Mouse (Mus musculus) midbrain, embryonic 14.5 days (tissue): Measurements from ENCODE around the gene Pcbd1. TPM values are rescaled to one million over a fixed set of nuclear protein-coding genes. Genes with fewer than 3 reads are reported as not detected.

Experiments
- ATAC-seq: fragments of 200-750 bp; cut with Nextera tagmentation; 2 replicates; pipeline ENCODE4 v1.8.0; 2017; ENCODE audit warnings: moderate number of reproducible peaks, moderate library complexity; ENCODE audit not compliant: low FRiP score, low TSS enrichment
- DNase-seq: peaks from one replicate; pipeline ENCODE4 v3.0.0-alpha.2; 2015
- H3K27ac ChIP-seq: fragments of 300-500 bp; sonication (generic); replicated peaks from 2 replicates; pipeline ENCODE4 v1.5.1; 2014; ENCODE audit warnings: mild to moderate bottlenecking, low read depth, low read length, moderate library complexity
- H3K27me3 ChIP-seq: fragments of 300-500 bp; sonication (generic); 2 replicates; pipeline ENCODE4 v1.6.1; 2014; ENCODE audit warnings: low read length, control low read depth, mixed read lengths; ENCODE audit not compliant: control insufficient read depth, insufficient read depth
- H3K36me3 ChIP-seq: fragments of 300-500 bp; sonication (generic); 2 replicates; pipeline ENCODE4 v1.6.1; 2014; ENCODE audit warnings: low read length, control low read depth; ENCODE audit not compliant: control insufficient read depth, insufficient read depth
- H3K4me1 ChIP-seq: fragments of 300-500 bp; sonication (generic); 2 replicates; pipeline ENCODE4 v1.6.1; 2014; ENCODE audit warnings: mild to moderate bottlenecking, antibody characterized with exemption, low read length, control low read depth; ENCODE audit not compliant: control insufficient read depth, insufficient read depth
- H3K4me2 ChIP-seq: fragments of 300-500 bp; sonication (generic); 2 replicates; pipeline ENCODE4 v1.6.1; 2014; ENCODE audit warnings: mild to moderate bottlenecking, low read length, moderate library complexity
- H3K4me3 ChIP-seq: fragments of 300-500 bp; sonication (generic); replicated peaks from 2 replicates; pipeline ENCODE4 v1.5.1; 2014; ENCODE audit warnings: low read depth, low read length
- H3K9ac ChIP-seq: fragments of 300-500 bp; sonication (generic); replicated peaks from 2 replicates; pipeline ENCODE4 v1.6.1; 2014; ENCODE audit warnings: mild to moderate bottlenecking, low read length, moderate library complexity
- H3K9me3 ChIP-seq: fragments of 300-500 bp; sonication (generic); 2 replicates; pipeline ENCODE4 v1.6.1; 2016; ENCODE audit warnings: low read length, control low read depth, mixed read lengths; ENCODE audit not compliant: control insufficient read depth
- WGBS: fragments of 180-500 bp; shearing (Covaris S2); extraction: QIAGEN DNeasy Blood & Tissue Kit; methylation state at CpG from one replicate; pipeline ENCODE4 v1.1.7; 2014; 5-methylcytosine and 5-hydroxymethylcytosine counted together
- microRNA-seq: library from miRNA; unstranded; fragments of <30 nt; microRNA quantifications from one replicate; pipeline ENCODE4, GENCODE M21; 2016
- polyA plus RNA-seq: library from polyadenylated mRNA; unstranded; fragments of >200 nt; fragmentation: Nextera tagmentation; extraction: Ambion mirVana; gene quantifications from 2 replicates; pipeline ENCODE4 v1.2.1, GENCODE M21; 2014

Pcbd1 gene
- polyA plus RNA-seq, 1 experiment from 2014 or later, result 39.8 TPM

DNA sequence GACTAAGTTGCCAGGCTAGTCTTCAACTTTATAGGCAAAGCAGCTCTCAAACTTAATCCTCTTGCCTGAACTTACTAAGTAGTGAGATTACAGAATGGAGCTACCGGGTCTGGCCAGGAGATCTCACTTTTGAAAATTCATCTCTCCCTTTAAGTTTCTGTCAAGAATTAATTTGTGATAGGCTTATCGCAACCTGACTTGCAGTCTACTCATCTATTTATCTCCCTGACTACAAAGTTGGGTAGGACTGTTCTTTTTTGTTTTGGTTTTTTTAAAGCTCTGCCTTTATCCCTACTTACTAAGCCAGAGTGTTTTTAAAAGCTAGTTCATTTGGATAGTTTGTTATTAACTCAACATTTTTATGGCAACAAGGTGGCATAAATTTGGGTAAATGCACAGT, 35.3 kb downstream of the Pcbd1 start:
- Histone ChIP-seq H3K4me3 (no peak overlapping the region), H3K9ac (no peak overlapping the region), H3K27ac (no peak overlapping the region), H3K4me1 (no peaks in the 10 kb centered on the region), H3K9me3 (no peaks in the 10 kb centered on the region), H3K4me2 (no peak overlapping the region), H3K36me3 (peaks cover 24% of the 10 kb centered on the region), H3K27me3 (no peaks in the 10 kb centered on the region)
- no peak for DNase-seq
- ATAC-seq, result no peak
- 83% methylated on average over 2 of the region's 2 CpGs for WGBS

DNA sequence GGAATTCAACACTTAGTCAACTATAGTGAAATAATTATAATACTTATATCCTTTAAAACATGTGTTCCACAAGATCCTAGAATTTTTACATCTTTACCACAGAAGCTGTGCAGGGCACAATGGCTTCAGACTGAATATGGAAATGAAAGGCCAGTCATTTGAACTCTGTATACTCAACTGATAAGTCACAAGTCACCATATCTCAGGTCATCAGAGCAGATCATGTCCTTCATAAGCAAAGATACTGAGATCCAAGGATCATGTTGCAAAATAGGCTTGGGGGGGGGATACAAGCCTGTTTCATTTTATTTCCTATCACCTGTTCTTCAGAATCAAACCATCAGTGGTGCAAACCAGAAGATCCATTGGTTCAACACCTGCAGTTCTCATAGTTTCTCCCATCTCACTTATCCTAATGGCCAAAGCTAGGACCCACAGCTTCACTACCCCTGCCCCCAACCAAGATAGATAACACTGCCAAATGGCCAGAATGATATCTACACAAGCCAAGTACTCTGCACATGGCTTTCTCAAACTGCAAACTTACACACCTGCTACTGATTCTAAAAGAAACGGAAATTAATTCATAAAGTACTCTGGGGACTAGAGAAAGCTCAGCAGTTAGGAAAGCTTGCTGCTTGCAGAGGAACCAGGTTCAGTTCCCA, 39.7 kb downstream of the Pcbd1 start:
- Histone ChIP-seq H3K27ac (no peak overlapping the region), H3K9me3 (no peaks in the 10 kb centered on the region), H3K4me3 (no peak overlapping the region), H3K27me3 (no peaks in the 10 kb centered on the region), H3K4me2 (no peak overlapping the region), H3K36me3 (no peaks in the 10 kb centered on the region), H3K9ac (no peak overlapping the region), H3K4me1 (no peaks in the 10 kb centered on the region)
- ATAC-seq (no peak), DNase-seq (no peak)
- WGBS, result 90% methylated on average over 1 of the region's 1 CpGs

DNA sequence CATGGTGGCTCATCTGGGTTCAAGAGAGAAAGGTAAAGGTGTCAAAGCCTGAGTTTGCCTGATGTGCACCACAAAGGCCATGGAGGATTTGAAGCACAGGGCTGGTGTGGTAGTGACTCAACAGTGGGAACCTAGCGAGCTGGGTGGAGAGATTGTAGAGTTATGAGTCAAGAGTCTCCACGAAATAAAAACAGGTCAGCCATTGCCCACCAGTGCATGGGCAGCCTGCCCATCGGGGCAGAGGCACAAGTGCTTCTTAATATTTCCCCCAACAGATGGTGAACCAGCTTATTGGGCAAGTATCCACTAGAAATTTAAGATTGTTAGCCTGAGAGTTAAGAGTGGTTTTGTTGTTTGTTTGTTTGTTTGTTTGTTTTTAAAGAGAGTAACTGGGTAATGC, 41.8 kb downstream of the Pcbd1 start:
- H3K4me3 ChIP-seq, result no peak overlapping the region
- no peak overlapping the region for H3K27ac ChIP-seq
- H3K4me1 ChIP-seq, result no peaks in the 10 kb centered on the region
- H3K9ac ChIP-seq, result no peak overlapping the region
- H3K27me3 ChIP-seq, result no peaks in the 10 kb centered on the region
- H3K36me3 ChIP-seq, result no peaks in the 10 kb centered on the region
- no peaks in the 10 kb centered on the region for H3K9me3 ChIP-seq
- DNase-seq (no peak), ATAC-seq (no peak)
- H3K4me2 ChIP-seq, result no peak overlapping the region
- WGBS, result 82% methylated on average over 3 of the region's 3 CpGs

DNA sequence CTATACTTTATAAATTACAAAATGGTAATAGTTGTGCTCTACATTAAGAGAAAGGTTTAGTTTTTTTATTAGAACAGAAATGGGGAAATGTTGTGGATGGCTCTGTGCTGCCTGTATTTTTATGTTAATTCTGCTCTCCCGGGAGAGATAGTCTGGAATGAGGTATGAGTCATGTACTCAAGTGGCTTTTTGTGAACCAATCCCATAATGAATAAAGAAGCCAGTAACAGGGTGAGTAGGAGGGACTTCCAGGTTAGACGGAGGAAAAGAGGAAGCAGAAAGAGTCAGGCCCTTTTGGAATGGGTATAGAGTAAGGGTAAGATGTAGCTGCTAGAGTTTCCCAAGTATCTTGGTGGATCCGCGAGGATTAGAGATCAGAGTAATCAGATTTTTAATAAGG, 44.9 kb downstream of the Pcbd1 start:
- H3K9me3 ChIP-seq, result no peaks in the 10 kb centered on the region
- H3K4me2 ChIP-seq, result no peak overlapping the region
- no peak overlapping the region for H3K9ac ChIP-seq
- peaks cover 5% of the 10 kb centered on the region; the same call in 1 of the 2 replicates for H3K36me3 ChIP-seq
- no peaks in the 10 kb centered on the region for H3K4me1 ChIP-seq
- ATAC-seq, result no peak
- no peak overlapping the region for H3K4me3 ChIP-seq
- no peak for DNase-seq
- WGBS, result 71% methylated on average over 4 of the region's 4 CpGs
- no peak overlapping the region for H3K27ac ChIP-seq
- no peaks in the 10 kb centered on the region for H3K27me3 ChIP-seq

DNA sequence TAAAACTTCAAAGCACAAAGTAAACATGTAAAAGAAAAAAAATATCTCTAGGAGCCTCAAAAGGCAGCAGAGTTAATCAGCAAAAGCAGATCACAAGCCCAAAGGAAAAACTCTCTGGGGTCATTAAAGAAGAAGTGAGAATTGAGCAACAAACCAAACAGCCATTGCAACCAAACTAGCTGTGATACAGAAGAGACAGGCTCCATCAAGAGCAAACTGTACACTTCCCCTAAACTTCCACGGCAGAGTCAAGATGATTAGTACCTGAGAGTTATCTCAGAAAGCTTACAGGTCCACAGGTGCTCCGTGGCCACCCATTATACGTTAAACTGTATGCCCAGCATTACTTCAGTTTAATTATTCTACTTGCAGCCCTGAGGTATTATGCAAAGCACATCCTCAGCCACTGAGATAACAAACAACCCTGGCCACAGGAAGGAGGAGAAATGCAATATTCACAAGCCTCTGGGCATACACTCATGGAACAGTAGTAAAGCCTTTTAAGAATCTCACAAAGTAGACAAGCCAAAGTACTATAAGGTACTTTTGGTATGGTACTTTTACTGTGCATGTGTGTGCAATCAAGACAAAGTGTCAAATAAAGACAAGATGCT, 46.2 kb downstream of the Pcbd1 start:
- no peaks in the 10 kb centered on the region for H3K9me3 ChIP-seq
- DNase-seq, result no peak
- H3K4me2 ChIP-seq, result no peak overlapping the region
- peaks cover 10% of the 10 kb centered on the region for H3K36me3 ChIP-seq
- H3K4me3 ChIP-seq, result no peak overlapping the region
- no peak overlapping the region for H3K9ac ChIP-seq
- no peak overlapping the region for H3K27ac ChIP-seq
- no peaks in the 10 kb centered on the region for H3K27me3 ChIP-seq
- no peak for ATAC-seq
- H3K4me1 ChIP-seq, result no peaks in the 10 kb centered on the region
- 71% methylated on average over 3 of the region's 3 CpGs for WGBS

DNA sequence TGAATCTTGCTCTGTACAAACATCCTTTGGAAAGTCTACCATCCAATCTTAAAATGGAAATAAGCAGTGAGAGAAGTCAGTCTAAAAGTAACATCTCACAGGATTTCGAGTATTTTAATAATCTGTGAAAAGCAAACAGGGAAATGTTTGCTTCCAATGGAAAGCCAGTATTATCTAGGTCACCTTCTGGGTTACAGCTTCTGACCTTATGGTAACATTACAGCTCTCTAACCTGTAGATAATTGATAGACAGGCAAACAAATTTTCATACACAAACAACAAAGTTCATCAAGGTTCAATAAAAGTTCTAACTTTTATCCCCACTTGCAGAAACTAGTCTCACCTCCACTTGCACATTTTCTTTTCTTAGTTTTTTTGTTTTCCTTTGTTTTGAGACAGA, 48.4 kb downstream of the Pcbd1 start:
- Histone ChIP-seq H3K4me2 (no peak overlapping the region), H3K4me1 (no peaks in the 10 kb centered on the region), H3K9me3 (no peaks in the 10 kb centered on the region), H3K27ac (no peak overlapping the region), H3K36me3 (peaks cover 13% of the 10 kb centered on the region), H3K4me3 (no peak overlapping the region), H3K27me3 (no peaks in the 10 kb centered on the region), H3K9ac (no peak overlapping the region)
- DNase-seq, result no peak
- 78% methylated on average over 1 of the region's 1 CpGs for WGBS
- no peak for ATAC-seq

DNA sequence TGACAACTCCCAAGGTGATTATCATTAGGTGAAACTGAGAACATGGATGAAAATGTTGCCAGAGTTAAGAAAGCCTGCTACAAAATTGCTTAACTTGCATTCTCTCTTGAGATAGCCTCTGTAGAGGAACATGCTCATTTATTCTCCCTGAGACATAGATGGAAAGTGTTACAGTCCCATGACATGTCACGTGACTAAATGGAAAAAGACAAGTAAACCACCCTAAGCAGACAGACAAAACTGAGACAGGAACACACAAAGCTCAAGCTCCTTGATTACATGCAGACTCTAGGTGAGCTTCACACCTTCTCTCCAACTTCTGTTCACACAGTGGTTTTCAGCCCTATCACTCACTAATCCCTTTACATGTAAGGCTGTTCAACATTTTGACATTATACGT, 54.2 kb downstream of the Pcbd1 start:
- H3K27ac ChIP-seq, result no peak overlapping the region
- DNase-seq (no peak), ATAC-seq (no peak)
- H3K27me3 ChIP-seq, result no peaks in the 10 kb centered on the region
- H3K36me3 ChIP-seq, result peaks cover 16% of the 10 kb centered on the region
- 92% methylated on average over 2 of the region's 2 CpGs for WGBS
- H3K4me2 ChIP-seq, result no peak overlapping the region
- H3K4me1 ChIP-seq, result peaks cover 12% of the 10 kb centered on the region; the same call in 1 of the 2 replicates
- no peak overlapping the region for H3K4me3 ChIP-seq
- no peak overlapping the region for H3K9ac ChIP-seq
- no peaks in the 10 kb centered on the region for H3K9me3 ChIP-seq

Small RNAs within 50 kb of the gene (microRNA-seq; reads per million reads assigned to microRNA genes)
- not detected for gene Gm44308

Other genes with a start within 250 kb of the Pcbd1 start
- gene Sgpl1, start 58.4 kb downstream of the Pcbd1 start, polyA plus RNA-seq, result 45.3 and 64.5 TPM in 2 replicates
- 0.22 TPM in 1 of 2 replicates, not detected in the other for gene Tbata, start 82.6 kb downstream of the Pcbd1 start, polyA plus RNA-seq
- gene Adamts14, start 184.1 kb downstream of the Pcbd1 start, polyA plus RNA-seq, result 0.15 and 0.22 TPM in 2 replicates
- gene Prf1, start 208.5 kb downstream of the Pcbd1 start, polyA plus RNA-seq, result not detected in 2 replicates